Mouse (Mus musculus): ENCODE data around the gene Rhov.

The Rhov gene

GRCm38 (mm10) chr2:119270643-119271331 is at the start of gene Rhov:
Rhov (minus strand) TSS chr2:119271272.
- ATAC-seq (ENCODE audit: insufficient number of reproducible peaks, low FRiP score, low TSS enrichment) = peak; percentile 93

GRCm38 (mm10) chr2:119320571-119320970 is 49.5 kb upstream of the Rhov start:
- no peak for ATAC-seq (ENCODE audit: insufficient number of reproducible peaks, low FRiP score, low TSS enrichment)

GRCm38 (mm10) chr2:119318043-119318710 is 47.1 kb upstream of the Rhov start:
- ATAC-seq (ENCODE audit: insufficient number of reproducible peaks, low FRiP score, low TSS enrichment) = no peak

GRCm38 (mm10) chr2:119314742-119315310 is 43.8 kb upstream of the Rhov start:
- ATAC-seq (ENCODE audit: insufficient number of reproducible peaks, low FRiP score, low TSS enrichment) = no peak

GRCm38 (mm10) chr2:119313780-119314479 is 42.9 kb upstream of the Rhov start:
- no peak for ATAC-seq (ENCODE audit: insufficient number of reproducible peaks, low FRiP score, low TSS enrichment)

GRCm38 (mm10) chr2:119312380-119312958 is 41.4 kb upstream of the Rhov start:
- no peak for ATAC-seq (ENCODE audit: insufficient number of reproducible peaks, low FRiP score, low TSS enrichment)

- ATAC-seq (ENCODE audit: insufficient number of reproducible peaks, low FRiP score, low TSS enrichment) = no peak
These were observed 40.5 kb upstream of the Rhov start for GRCm38 (mm10) chr2:119311544-119311943.

GRCm38 (mm10) chr2:119304798-119305208 is 33.7 kb upstream of the Rhov start:
- no peak for ATAC-seq (ENCODE audit: insufficient number of reproducible peaks, low FRiP score, low TSS enrichment)

GRCm38 (mm10) chr2:119304391-119304790 is 33.3 kb upstream of the Rhov start:
- ATAC-seq (ENCODE audit: insufficient number of reproducible peaks, low FRiP score, low TSS enrichment) = no peak

- ATAC-seq (ENCODE audit: insufficient number of reproducible peaks, low FRiP score, low TSS enrichment) = no peak
These were observed 31.8 kb upstream of the Rhov start for GRCm38 (mm10) chr2:119302876-119303275.

GRCm38 (mm10) chr2:119300819-119301493 is 29.9 kb upstream of the Rhov start:
- no peak for ATAC-seq (ENCODE audit: insufficient number of reproducible peaks, low FRiP score, low TSS enrichment)

GRCm38 (mm10) chr2:119299981-119300818 is 29.1 kb upstream of the Rhov start:
- peak; percentile 66; the same call in 1 of the 2 replicates for ATAC-seq (ENCODE audit: insufficient number of reproducible peaks, low FRiP score, low TSS enrichment)

GRCm38 (mm10) chr2:119298839-119299238 is 27.8 kb upstream of the Rhov start:
- no peak for ATAC-seq (ENCODE audit: insufficient number of reproducible peaks, low FRiP score, low TSS enrichment)

- ATAC-seq (ENCODE audit: insufficient number of reproducible peaks, low FRiP score, low TSS enrichment) = no peak
These were observed 27.3 kb upstream of the Rhov start for GRCm38 (mm10) chr2:119298330-119298729.

GRCm38 (mm10) chr2:119297506-119297905 is 26.4 kb upstream of the Rhov start:
- ATAC-seq (ENCODE audit: insufficient number of reproducible peaks, low FRiP score, low TSS enrichment) = no peak

- no peak for ATAC-seq (ENCODE audit: insufficient number of reproducible peaks, low FRiP score, low TSS enrichment)
These were observed 25.7 kb upstream of the Rhov start for GRCm38 (mm10) chr2:119296756-119297155.

GRCm38 (mm10) chr2:119294411-119294810 is 23.3 kb upstream of the Rhov start:
- peak; percentile 7; the same call in 1 of the 2 replicates for ATAC-seq (ENCODE audit: insufficient number of reproducible peaks, low FRiP score, low TSS enrichment)

- peak; percentile 21; the same call in 1 of the 2 replicates for ATAC-seq (ENCODE audit: insufficient number of reproducible peaks, low FRiP score, low TSS enrichment)
These were observed 22.8 kb upstream of the Rhov start for GRCm38 (mm10) chr2:119293776-119294390.

GRCm38 (mm10) chr2:119293311-119293710 is 22.2 kb upstream of the Rhov start:
- ATAC-seq (ENCODE audit: insufficient number of reproducible peaks, low FRiP score, low TSS enrichment) = no peak

All from cerebellum, adult (tissue).